Mouse (Mus musculus) heart, embryonic 13.5 days (tissue): Measurements from ENCODE around the gene Ccdc88a. TPM values are rescaled to one million over a fixed set of nuclear protein-coding genes. Genes with fewer than 3 reads are reported as not detected.

Source experiments
- ATAC-seq: fragments of 200-750 bp; cut with Nextera tagmentation; 2 replicates; pipeline ENCODE4 v1.8.0; 2017; ENCODE audit warnings: moderate TSS enrichment; ENCODE audit not compliant: insufficient number of reproducible peaks, low FRiP score, low TSS enrichment; ENCODE audit errors: extremely low read depth
- H3K27ac ChIP-seq: fragments of 300-500 bp; sonication (generic); replicated peaks from 2 replicates; pipeline ENCODE4 v1.5.1; 2015; ENCODE audit warnings: moderate library complexity, mild to moderate bottlenecking, inconsistent platforms
- H3K27me3 ChIP-seq: fragments of 300-500 bp; sonication (generic); replicated peaks from 2 replicates; pipeline ENCODE4 v1.6.1; 2015; ENCODE audit warnings: mild to moderate bottlenecking, inconsistent platforms
- H3K36me3 ChIP-seq: fragments of 300-500 bp; sonication (generic); 2 replicates; pipeline ENCODE4 v1.6.1; 2015; ENCODE audit warnings: mild to moderate bottlenecking, inconsistent platforms
- H3K4me1 ChIP-seq: fragments of 300-500 bp; sonication (generic); 2 replicates; pipeline ENCODE4 v1.6.1; 2015; ENCODE audit warnings: inconsistent platforms
- H3K4me2 ChIP-seq: fragments of 300-500 bp; sonication (generic); 2 replicates; pipeline ENCODE4 v1.6.1; 2015; ENCODE audit warnings: inconsistent platforms, mild to moderate bottlenecking, moderate library complexity
- H3K4me3 ChIP-seq: fragments of 300-500 bp; sonication (generic); 2 replicates; pipeline ENCODE4 v1.5.1; 2015; ENCODE audit warnings: moderate library complexity, mild to moderate bottlenecking, inconsistent platforms
- H3K9ac ChIP-seq: fragments of 300-500 bp; sonication (generic); 2 replicates; pipeline ENCODE4 v1.6.1; 2015; ENCODE audit warnings: inconsistent platforms, mild to moderate bottlenecking, moderate library complexity
- H3K9me3 ChIP-seq: fragments of 300-500 bp; sonication (generic); 2 replicates; pipeline ENCODE4 v1.6.1; 2016; ENCODE audit warnings: inconsistent platforms
- WGBS: fragments of 180-500 bp; shearing (Covaris S2); methylation state at CpG from one replicate; pipeline ENCODE4 v1.1.7; 2015; ENCODE audit warnings: mixed read lengths; 5-methylcytosine and 5-hydroxymethylcytosine counted together
- polyA plus RNA-seq: library from polyadenylated mRNA; unstranded; fragments of >200 nt; fragmentation: Nextera tagmentation; extraction: Ambion mirVana; gene quantifications from 2 replicates; pipeline ENCODE4 v1.2.1, GENCODE M21; 2015

Ccdc88a gene
- polyA plus RNA-seq, 1 experiment from 2014 or later: 18.1 TPM

DNA sequence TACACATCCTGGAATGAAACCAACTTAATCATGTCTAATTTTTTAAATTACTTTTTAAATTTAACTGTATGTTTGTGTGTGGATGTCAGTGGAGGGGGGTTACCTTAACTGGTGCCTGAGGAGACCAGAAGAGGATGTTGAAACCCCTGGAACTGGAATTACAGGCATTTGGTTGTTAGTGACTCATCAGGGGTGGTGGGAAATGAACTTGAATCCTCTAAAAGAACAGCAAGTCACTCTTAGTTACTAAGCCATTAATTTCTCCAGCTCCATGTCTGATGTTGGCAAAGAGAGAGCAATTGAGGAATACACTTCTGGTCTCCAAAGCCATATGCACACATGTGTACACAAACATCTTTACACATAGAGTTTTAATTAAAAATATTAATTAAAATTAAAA lies 101.2 kb downstream of the Ccdc88a start:
- Histone ChIP-seq H3K4me1 (no peaks in the 10 kb centered on the region), H3K4me3 (no peak overlapping the region)
- no peak for ATAC-seq

DNA sequence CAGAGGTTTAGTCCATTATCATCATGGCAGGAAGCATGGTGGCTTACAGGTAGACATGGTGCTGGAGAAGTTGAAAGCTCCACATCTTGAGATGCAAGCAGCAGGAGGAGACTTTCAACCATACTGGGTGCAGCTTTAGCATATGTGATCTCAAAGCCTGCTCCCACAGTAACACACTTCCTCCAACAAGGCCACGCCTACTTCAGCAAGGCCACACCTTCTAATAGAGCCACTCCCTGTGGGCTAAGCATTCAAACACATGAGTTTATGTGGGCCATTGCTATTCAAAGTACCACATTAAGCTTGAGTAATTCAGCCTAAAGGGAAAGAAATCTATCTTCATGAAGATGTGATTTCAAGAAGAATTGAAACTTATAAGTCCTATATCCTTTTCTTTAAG lies 119.7 kb downstream of the Ccdc88a start:
- H3K36me3 ChIP-seq: peaks cover 51% of the 10 kb centered on the region
- H3K4me1 ChIP-seq: no peaks in the 10 kb centered on the region
- ATAC-seq: no peak
- no peaks in the 10 kb centered on the region for H3K27me3 ChIP-seq
- no peak overlapping the region for H3K9ac ChIP-seq
- H3K9me3 ChIP-seq: no peaks in the 10 kb centered on the region
- H3K27ac ChIP-seq: no peak overlapping the region
- WGBS: 85% methylated on average over 1 of the region's 1 CpGs
- no peak overlapping the region for H3K4me2 ChIP-seq
- H3K4me3 ChIP-seq: no peak overlapping the region

More for the DNA sequence above, 101.2 kb downstream of the Ccdc88a start:
- Histone ChIP-seq H3K9me3 (no peaks in the 10 kb centered on the region), H3K4me2 (no peak overlapping the region), H3K9ac (no peak overlapping the region), H3K27ac (no peak overlapping the region), H3K36me3 (peaks cover 37% of the 10 kb centered on the region), H3K27me3 (no peaks in the 10 kb centered on the region)

DNA sequence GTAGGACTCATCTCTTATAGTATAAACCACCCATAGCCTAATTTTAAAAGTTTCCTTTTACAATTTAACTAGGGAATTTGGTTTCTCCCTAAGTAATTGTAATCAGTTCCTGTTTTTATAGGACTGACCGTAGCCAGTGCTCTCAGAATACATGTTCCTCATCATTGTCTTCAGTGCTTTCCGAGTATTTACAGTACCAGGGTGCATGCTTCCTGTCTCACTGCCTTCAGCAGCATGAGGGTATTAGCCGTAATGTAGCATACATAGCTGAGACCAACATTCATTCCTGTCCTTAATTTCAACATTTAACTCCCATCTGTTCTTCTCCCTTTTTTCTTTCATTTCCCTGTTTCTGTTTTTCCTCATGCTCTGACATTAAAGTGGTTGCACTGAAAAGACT lies 123.5 kb downstream of the Ccdc88a start:
- no peak overlapping the region for H3K27ac ChIP-seq
- no peaks in the 10 kb centered on the region for H3K9me3 ChIP-seq
- no peak overlapping the region for H3K9ac ChIP-seq
- peaks cover 47% of the 10 kb centered on the region for H3K36me3 ChIP-seq
- H3K4me1 ChIP-seq: no peaks in the 10 kb centered on the region
- H3K4me2 ChIP-seq: no peak overlapping the region
- no peak overlapping the region for H3K4me3 ChIP-seq
- ATAC-seq: no peak
- WGBS: 62% methylated on average over 3 of the region's 3 CpGs
- H3K27me3 ChIP-seq: no peaks in the 10 kb centered on the region

DNA sequence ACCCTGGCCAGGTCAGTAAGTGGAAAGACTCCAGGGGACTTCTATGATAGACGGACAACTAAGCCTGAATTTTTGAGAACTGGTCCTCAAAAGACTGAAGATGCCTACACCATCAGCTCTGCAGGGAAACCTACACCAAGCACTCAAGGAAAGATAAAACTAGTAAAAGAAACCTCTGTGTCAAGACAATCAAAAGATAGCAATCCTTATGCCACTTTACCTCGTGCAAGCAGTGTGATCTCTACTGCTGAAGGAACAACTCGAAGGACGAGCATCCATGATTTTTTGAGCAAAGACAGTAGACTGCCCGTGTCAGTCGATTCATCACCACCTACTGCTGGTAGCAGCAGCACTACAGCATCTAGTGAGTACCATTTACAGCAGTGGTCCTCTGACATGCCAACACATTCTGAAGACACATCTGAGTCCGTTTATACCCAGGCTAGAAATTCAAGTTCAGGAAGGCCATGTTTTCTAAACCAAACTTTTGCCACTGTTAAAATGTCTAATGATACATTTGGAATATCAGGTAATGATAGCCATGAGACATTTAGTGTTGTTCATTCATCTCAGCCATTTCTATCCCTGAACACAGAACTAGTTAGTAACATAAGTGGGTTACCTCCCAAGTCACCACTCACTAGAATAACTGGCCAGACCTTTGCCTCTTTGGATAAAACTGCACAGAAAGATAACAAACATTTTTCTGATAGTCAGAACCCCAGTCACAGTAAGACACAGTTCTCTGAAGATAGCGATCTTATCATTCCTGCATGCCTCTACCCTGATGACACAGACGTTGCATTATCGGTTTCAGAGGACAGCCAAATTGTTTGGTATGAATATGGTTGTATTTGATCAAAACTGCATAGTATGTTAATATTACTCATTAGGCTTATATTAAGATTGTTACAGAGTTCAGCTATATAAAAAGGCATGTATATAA lies 130.8 kb downstream of the Ccdc88a start:
- Histone ChIP-seq H3K27me3 (no peaks in the 10 kb centered on the region), H3K9me3 (no peaks in the 10 kb centered on the region), H3K9ac (no peak overlapping the region), H3K36me3 (peaks cover 46% of the 10 kb centered on the region), H3K4me2 (no peak overlapping the region), H3K27ac (no peak overlapping the region), H3K4me1 (no peaks in the 10 kb centered on the region), H3K4me3 (no peak overlapping the region)
- 82% methylated on average over 10 of the region's 10 CpGs for WGBS
- ATAC-seq: no peak

DNA sequence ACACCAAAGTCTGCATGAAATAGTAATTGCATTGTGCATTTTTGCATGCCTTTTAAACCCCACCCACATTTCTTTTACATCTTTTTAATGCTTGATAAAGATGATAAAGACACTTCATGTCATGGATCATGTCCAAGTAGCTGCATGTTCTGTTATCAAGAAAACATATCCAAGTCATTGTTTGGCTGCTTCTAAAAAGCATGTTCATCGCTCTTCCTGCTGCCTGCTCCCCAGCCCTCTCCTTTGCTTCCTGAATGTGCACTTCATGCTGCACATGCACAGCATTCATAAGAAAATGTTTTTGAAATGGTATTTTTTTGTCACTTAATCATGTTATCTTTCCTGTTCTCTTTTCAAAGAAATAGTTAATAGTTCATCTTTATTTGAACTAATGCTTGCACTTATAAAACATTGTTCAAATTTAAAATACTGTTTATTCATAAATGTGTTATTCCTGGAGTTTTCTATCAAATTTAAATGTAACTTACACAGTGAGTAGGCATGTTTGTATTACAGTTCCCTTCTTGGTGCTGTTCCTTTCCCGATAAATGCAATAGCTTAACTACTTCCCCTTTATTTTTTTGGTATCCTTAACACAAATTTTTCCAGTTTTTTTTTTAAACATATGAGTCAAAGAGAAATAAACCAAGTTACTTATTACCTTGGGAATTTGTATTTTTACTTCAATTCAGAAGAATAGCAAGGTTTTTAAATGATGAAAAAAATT lies 131.6 kb downstream of the Ccdc88a start:
- Histone ChIP-seq H3K4me3 (no peak overlapping the region), H3K4me1 (no peaks in the 10 kb centered on the region), H3K4me2 (no peak overlapping the region), H3K9ac (no peak overlapping the region), H3K9me3 (no peaks in the 10 kb centered on the region), H3K27me3 (no peaks in the 10 kb centered on the region), H3K27ac (no peak overlapping the region), H3K36me3 (peaks cover 43% of the 10 kb centered on the region)
- no peak for ATAC-seq
- 79% methylated on average over 2 of the region's 2 CpGs for WGBS

DNA sequence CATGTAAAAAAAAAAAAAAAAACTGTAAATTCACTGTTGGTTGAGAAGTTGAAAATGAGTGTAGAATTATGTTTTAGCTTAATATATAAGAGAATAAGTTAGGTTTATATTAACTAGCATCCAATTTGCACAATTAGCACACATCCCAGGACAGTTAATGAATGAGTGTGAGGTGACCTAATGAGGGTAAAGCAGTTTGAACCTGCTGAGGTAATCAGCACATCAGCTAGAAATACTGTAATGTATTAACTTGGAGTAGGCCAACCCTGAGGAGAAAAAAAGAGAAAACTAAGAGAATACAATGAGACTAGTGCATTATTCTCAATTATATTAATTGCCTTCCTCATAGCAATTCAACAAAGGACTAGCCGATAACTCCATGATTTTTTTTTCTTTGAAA lies 136.0 kb downstream of the Ccdc88a start:
- Histone ChIP-seq H3K4me1 (peaks cover 8% of the 10 kb centered on the region), H3K27me3 (no peaks in the 10 kb centered on the region), H3K36me3 (peaks cover 47% of the 10 kb centered on the region), H3K4me3 (no peak overlapping the region), H3K4me2 (no peak overlapping the region), H3K9me3 (no peaks in the 10 kb centered on the region), H3K27ac (no peak overlapping the region), H3K9ac (no peak overlapping the region)
- ATAC-seq: no peak
- 93% methylated on average over 1 of the region's 1 CpGs for WGBS

DNA sequence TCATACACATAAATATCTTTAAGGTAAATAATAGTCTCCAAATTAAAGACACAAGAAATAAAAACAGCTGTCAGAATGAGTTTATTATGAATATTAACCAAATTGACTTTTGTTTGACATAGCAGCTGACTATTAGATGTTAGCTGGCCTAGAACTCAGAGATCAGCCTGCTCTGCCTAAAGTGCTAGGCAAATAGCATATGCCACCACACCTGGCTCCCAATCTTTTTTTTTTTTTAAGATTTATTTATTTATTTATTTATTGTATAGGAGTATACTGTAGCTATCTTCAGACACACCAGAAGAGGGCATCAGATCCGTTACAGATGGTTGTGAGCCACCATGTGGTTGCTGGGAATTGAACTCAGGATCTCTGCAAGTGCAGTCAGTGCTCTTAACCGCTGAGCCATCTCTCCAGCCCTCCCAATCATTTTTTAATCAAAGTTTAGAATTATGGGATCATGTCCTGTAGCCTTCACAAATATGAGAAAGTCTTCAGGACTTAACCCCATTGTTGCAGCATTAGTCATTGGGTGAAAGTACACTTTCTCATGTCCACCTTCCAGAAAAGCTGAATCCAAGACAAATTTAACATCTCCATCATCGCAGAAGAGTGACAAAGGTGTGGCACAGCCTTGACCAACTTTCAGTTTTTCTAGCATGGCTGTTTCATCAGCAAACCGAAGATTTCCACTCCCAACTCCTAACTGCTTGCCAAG lies 139.5 kb downstream of the Ccdc88a start:
- Histone ChIP-seq H3K9ac (no peak overlapping the region), H3K4me2 (no peak overlapping the region), H3K9me3 (no peaks in the 10 kb centered on the region), H3K4me3 (no peak overlapping the region), H3K27ac (no peak overlapping the region), H3K27me3 (no peaks in the 10 kb centered on the region), H3K36me3 (peaks cover 25% of the 10 kb centered on the region), H3K4me1 (peaks cover 8% of the 10 kb centered on the region)
- ATAC-seq: no peak
- 87% methylated on average over 4 of the region's 4 CpGs for whole genome bisulfite sequencing

DNA sequence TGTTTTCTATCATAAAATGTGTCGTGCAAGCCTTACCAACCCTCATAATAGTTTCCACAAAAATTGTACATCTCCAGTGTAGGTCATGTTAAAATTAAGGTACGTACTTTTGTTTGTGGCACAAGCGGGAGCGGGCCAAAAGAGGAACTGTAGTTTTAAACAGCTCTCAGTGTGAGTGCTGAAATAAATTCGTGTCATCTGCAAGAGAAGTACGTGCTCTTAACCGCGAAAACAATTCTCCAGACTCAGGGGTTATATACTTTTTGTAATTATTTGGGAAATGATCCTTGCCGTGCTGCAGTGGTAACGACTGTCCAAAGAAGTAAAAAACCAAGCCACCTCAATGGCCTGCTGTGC lies 140.8 kb downstream of the Ccdc88a start:
- WGBS: 21% methylated on average over 10 of the region's 10 CpGs
- peaks cover 4% of the 10 kb centered on the region; the same call in 1 of the 2 replicates for H3K27me3 ChIP-seq
- H3K9me3 ChIP-seq: no peaks in the 10 kb centered on the region
- no peak for ATAC-seq
- H3K4me1 ChIP-seq: peaks cover 8% of the 10 kb centered on the region
- H3K9ac ChIP-seq: peak overlapping the region; percentile 86
- H3K27ac ChIP-seq: peak overlapping the region; percentile 80
- H3K4me2 ChIP-seq: peak overlapping the region; percentile 68
- peak overlapping the region; percentile 70 for H3K4me3 ChIP-seq
- peaks cover 25% of the 10 kb centered on the region for H3K36me3 ChIP-seq

DNA sequence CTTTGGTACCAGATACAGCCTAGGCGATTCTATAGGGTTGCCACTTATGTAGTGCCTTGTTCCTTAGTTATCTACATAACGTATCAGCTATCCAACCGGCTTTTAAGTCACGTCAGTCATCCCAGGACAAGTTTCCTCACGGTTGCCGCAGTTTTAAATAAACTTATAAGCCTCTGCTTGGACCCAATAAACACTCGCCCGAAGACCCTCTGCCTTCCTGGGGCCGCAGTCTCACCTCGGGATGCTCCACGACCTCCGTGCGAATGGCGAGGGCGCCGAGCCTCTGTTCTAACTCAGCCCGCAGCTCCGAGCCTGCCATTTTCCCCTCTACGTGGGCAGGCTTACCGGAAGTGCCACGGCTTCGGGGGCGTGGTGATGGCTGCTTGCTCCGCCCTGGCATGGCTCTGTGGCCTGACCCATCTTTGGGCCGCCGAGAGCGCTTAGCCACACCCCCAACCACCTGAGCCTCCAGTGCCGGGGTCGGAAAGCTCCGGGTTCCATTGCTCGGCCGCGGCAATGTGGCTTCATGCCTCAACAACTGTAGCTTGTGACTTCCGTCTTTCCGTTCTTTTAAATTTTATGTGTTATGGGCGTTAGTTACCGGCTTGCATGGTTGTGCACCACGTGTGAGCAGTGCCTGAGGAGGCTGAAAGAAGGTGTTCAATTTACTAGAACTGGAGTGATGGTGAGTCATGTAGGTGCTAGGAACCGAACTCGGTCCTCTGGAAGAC lies 141.4 kb downstream of the Ccdc88a start, which contains the start of gene Prorsd1:
TSS of gene Prorsd1 (minus strand) at position 352 of the 731 bp plus-strand sequence.
- WGBS: 3% methylated on average over 40 of the region's 40 CpGs
- ATAC-seq: peak; percentile 97
- Histone ChIP-seq H3K27ac (peak within 1 kb of the TSS; percentile 80), H3K4me1 (peaks cover 8% of the 10 kb centered on the region), H3K4me2 (peak within 1 kb of the TSS; percentile 68), H3K36me3 (peaks cover 23% of the 10 kb centered on the region), H3K4me3 (peak within 1 kb of the TSS; percentile 70), H3K9ac (peak within 1 kb of the TSS; percentile 86), H3K9me3 (no peaks in the 10 kb centered on the region), H3K27me3 (peaks cover 4% of the 10 kb centered on the region; the same call in 1 of the 2 replicates)

DNA sequence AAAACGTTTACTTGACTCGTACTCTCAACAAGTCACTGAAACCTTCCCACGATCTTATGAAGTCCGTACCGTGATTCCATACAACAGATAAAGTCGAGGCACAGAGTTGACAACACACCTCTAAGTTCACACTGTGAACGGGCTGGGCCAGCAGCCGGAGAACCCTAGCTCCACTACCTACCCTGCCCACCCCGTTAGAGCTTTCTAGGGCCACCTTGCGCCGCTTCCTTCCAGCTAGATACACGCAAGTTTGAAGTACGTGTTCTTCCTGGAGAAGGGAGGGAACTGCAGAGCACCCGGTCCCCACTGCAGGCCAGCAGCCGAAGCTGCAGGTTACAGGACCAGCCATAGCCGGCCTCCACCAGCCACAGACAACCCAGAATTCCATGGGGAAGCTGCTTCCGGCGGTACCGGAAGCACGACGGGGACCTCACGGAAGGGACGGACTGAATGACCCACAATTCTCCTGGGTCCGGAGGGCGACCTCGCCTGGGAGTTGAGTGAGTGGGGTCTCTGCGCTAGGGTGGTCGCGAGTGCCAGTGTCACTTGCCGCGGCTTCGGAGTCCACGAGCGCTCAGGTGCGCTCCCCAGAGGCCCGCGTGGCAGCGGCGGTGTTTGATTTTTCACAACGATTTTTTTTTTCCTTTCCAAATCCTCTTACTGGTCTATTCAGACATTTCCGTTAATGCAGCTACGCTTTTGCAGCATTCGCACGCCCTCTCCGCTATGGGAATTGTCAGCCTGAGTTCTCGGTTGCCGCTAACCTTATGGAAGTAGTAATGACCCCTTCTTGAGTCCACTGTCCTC lies 152.7 kb downstream of the Ccdc88a start, which contains the start of gene Mtif2:
TSS of gene Mtif2 (plus strand) at position 421 of the 807 bp plus-strand sequence.
- H3K9me3 ChIP-seq: no peaks in the 10 kb centered on the region
- 2% methylated on average over 47 of the region's 47 CpGs for WGBS
- H3K4me2 ChIP-seq: peak within 1 kb of the TSS; percentile 77
- H3K4me3 ChIP-seq: peak within 1 kb of the TSS; percentile 69
- ATAC-seq: peak; percentile 86
- peaks cover 15% of the 10 kb centered on the region for H3K36me3 ChIP-seq
- no peaks in the 10 kb centered on the region; the same call in 1 of the 2 replicates for H3K27me3 ChIP-seq
- peak within 1 kb of the TSS; percentile 78 for H3K27ac ChIP-seq
- H3K9ac ChIP-seq: peak within 1 kb of the TSS; percentile 89
- H3K4me1 ChIP-seq: peaks cover 10% of the 10 kb centered on the region
